Mouse (Mus musculus): ENCODE measurements around the gene Dram1. TPM values are rescaled to one million over a fixed set of nuclear protein-coding genes. Genes with fewer than 3 reads are reported as not detected.

Dram1 gene
- total and polyA plus RNA-seq, 3 experiments: 0.04 TPM; not detected in 2

- Histone ChIP-seq H3K4me2 (ENCODE audit: insufficient read depth, low read depth, poor library complexity, severe bottlenecking) (no peak overlapping the region), H3K79me2 (replicated peaks; ENCODE audit: control insufficient read depth, extremely low read depth, insufficient read depth, poor library complexity, severe bottlenecking) (no peaks in the 10 kb centered on the region), H3K4me3 (replicated peaks in 1 of 3; ENCODE audit: low read depth in 2 of 3, low read length in 2 of 3, poor library complexity in 1 of 3) (no peak overlapping the region), H3K9me3 (replicated peaks; ENCODE audit: low read length) (no peaks in the 10 kb centered on the region), H3K27ac (ENCODE audit: insufficient read depth, low read depth) (no peak overlapping the region), H3K27me3 (replicated peaks) (no peaks in the 10 kb centered on the region), H3K36me3 (replicated peaks in 1 of 2; ENCODE audit: control insufficient read depth in 1 of 2, insufficient read depth in 1 of 2, low read length in 1 of 2) (no peaks in the 10 kb centered on the region), H3K4me1 (ENCODE audit: control insufficient read depth in 1 of 2, insufficient read depth in 2 of 2) (0 out of 4 replicates have a peak, but pooled peaks cover 2 to 3% of the 10 kb centered on the region in 2 experiments), H3K9ac (ENCODE audit: insufficient read depth, low read depth) (no peak overlapping the region)
- dilution Hi-C loops (cut with MboI; ENCODE audit: extremely low pct_ligation_motif_present, extremely low pct_unique_long_range_greater_than_20kb, low sequenced_read_pairs) (no loop called here), in situ Hi-C loops (cut with MboI; ENCODE audit: low pct_ligation_motif_present, low pct_unique_long_range_greater_than_20kb, low sequenced_read_pairs) (loop anchor here (25.0 kb wide), 1 partner anchor 223 kb away; no protein-coding TSS in a partner anchor)
- DNase-seq (ENCODE audit: extremely low read depth): no peak
- no peak for TF ChIP-seq RAD21 (IDR thresholded peaks at IDR 0.05; ENCODE audit: low read depth, low read length)
- no peak for TF ChIP-seq CHD2 (IDR thresholded peaks at IDR 0.05; ENCODE audit: low read length)
- TF ChIP-seq MYC (IDR thresholded peaks at IDR 0.05; ENCODE audit: low read depth, low read length): no peak
- no peak for TF ChIP-seq BHLHE40 (IDR thresholded peaks at IDR 0.05; ENCODE audit: low read depth, low read length)
- no peak for TF ChIP-seq ZC3H11A (IDR thresholded peaks at IDR 0.05; ENCODE audit: low read depth, low read length)
- no peak for TF ChIP-seq SIN3A (IDR thresholded peaks at IDR 0.05; ENCODE audit: low read length)
Observed at GRCm38 (mm10) chr10:88364221-88364620, 14.7 kb downstream of the Dram1 start.

- no peak overlapping the region for H3K4me3 ChIP-seq (replicated peaks in 1 of 3; ENCODE audit: low read depth in 2 of 3, low read length in 2 of 3, poor library complexity in 1 of 3)
- H3K9ac ChIP-seq (ENCODE audit: insufficient read depth, low read depth): no peak overlapping the region
- no peaks in the 10 kb centered on the region for H3K79me2 ChIP-seq (replicated peaks; ENCODE audit: control insufficient read depth, extremely low read depth, insufficient read depth, poor library complexity, severe bottlenecking)
- H3K4me1 ChIP-seq (ENCODE audit: control insufficient read depth in 1 of 2, insufficient read depth in 2 of 2): no peaks in the 10 kb centered on the region
- H3K36me3 ChIP-seq (replicated peaks in 1 of 2; ENCODE audit: control insufficient read depth in 1 of 2, insufficient read depth in 1 of 2, low read length in 1 of 2): no peaks in the 10 kb centered on the region
- H3K27me3 ChIP-seq (replicated peaks): no peaks in the 10 kb centered on the region
- no peak overlapping the region for H3K27ac ChIP-seq (ENCODE audit: insufficient read depth, low read depth)
- TF ChIP-seq SIN3A (IDR thresholded peaks at IDR 0.05; ENCODE audit: low read length) (no peak), MAX (IDR thresholded peaks at IDR 0.05; ENCODE audit: low read length) (no peak), MAZ (IDR thresholded peaks at IDR 0.05; ENCODE audit: low read depth, low read length) (no peak), ELF1 (IDR thresholded peaks at IDR 0.05; ENCODE audit: low read depth, low read length) (no peak), USF1 (IDR thresholded peaks at IDR 0.05; ENCODE audit: low read depth, low read length) (no peak), SMC3 (IDR thresholded peaks at IDR 0.05; ENCODE audit: low read depth, low read length) (no peak), ZMIZ1 (IDR thresholded peaks at IDR 0.05; ENCODE audit: low read depth, low read length) (no peak), MEF2A (IDR thresholded peaks at IDR 0.05; ENCODE audit: borderline replicate concordance, low read depth, low read length) (no peak), RCOR1 (conservative IDR thresholded peaks at IDR 0.05; ENCODE audit: low read depth, low read length) (no peak), TBP (conservative IDR thresholded peaks at IDR 0.05; ENCODE audit: low read depth, low read length) (no peak)
- DNase-seq (ENCODE audit: extremely low read depth): no peak
- in situ Hi-C loops (cut with MboI; ENCODE audit: low pct_ligation_motif_present, low pct_unique_long_range_greater_than_20kb, low sequenced_read_pairs): loop anchor here (25.0 kb wide), 1 partner anchor 225 kb away; no protein-coding TSS in a partner anchor
- H3K4me2 ChIP-seq (ENCODE audit: insufficient read depth, low read depth, poor library complexity, severe bottlenecking): no peak overlapping the region
- dilution Hi-C loops (cut with MboI; ENCODE audit: extremely low pct_ligation_motif_present, extremely low pct_unique_long_range_greater_than_20kb, low sequenced_read_pairs): no loop called here
- peaks cover 2% of the 10 kb centered on the region for H3K9me3 ChIP-seq (replicated peaks; ENCODE audit: low read length)
Observed at GRCm38 (mm10) chr10:88362218-88362617, 16.7 kb downstream of the Dram1 start.

All from CH12.LX (cell line).